Mouse (Mus musculus): ENCODE results near the gene Grk2. TPM values are rescaled to one million over a fixed set of nuclear protein-coding genes. Genes with fewer than 3 reads are reported as not detected.

Gene Grk2
- polyA plus RNA-seq, 1 experiment, result 60.3 TPM

DNA sequence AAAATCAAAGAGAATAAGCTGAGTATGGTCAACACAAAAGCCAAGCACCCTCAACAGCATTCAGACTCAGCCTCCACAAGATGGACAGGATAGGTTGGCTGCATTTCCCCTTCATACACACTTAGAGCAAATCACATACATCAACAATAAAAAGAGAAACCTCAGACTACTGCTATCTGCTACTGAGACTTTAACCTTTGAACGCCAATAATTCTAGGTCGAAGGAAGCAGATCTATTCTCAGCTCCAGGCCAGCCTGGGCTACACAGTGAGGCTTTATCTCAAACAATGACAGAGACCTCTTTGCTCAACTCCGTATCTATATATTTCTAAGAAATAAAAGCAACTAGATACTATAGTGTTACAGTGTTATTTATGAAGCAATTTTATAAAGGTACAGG lies 25.3 kb upstream of the Grk2 start:
- no peak for TF ChIP-seq CTCF (conservative IDR thresholded peaks at IDR 0.05; ENCODE audit: insufficient read depth, insufficient read length, low read depth, low read length)
- TF ChIP-seq POLR2A (IDR thresholded peaks at IDR 0.05; ENCODE audit: low read depth, low read length), result no peak
- Histone ChIP-seq H3K4me1 (ENCODE audit: control insufficient read depth, insufficient read depth, low read length) (peaks cover 10% of the 10 kb centered on the region; the same call in 1 of the 2 replicates), H3K4me3 (ENCODE audit: insufficient read depth, low read depth, low read length) (no peak overlapping the region), H3K27me3 (replicated peaks; ENCODE audit: control insufficient read depth, insufficient read depth, low read length) (no peaks in the 10 kb centered on the region), H3K27ac (ENCODE audit: insufficient read depth, low read depth, low read length) (no peak overlapping the region), H3K36me3 (ENCODE audit: control insufficient read depth, insufficient read depth, low read length) (peaks cover 20% of the 10 kb centered on the region)
- no peak for DNase-seq
- WGBS, result 52% methylated on average over 3 of the region's 3 CpGs

DNA sequence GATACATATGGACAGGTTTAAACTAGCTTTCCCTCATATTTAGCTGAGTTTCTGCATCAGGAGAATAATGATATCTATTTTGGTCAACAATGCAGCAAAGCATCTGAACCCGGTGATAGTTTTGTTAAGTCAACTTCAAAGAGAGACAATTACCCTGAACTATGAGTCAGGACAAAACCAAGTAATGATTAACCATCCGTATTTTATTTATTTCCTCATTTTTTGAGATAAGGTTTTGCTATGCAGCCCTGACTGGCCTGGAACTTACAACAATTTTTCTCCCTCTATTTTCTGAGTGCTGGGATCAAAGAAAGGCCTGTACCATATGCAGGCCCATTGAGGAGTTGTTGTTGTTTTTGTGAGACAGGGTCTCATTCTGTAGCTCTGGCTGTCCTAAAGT lies 24.6 kb upstream of the Grk2 start:
- DNase-seq, result no peak
- Histone ChIP-seq H3K4me1 (ENCODE audit: control insufficient read depth, insufficient read depth, low read length) (peaks cover 16% of the 10 kb centered on the region; the same call in 1 of the 2 replicates), H3K36me3 (ENCODE audit: control insufficient read depth, insufficient read depth, low read length) (peaks cover 24% of the 10 kb centered on the region), H3K4me3 (ENCODE audit: insufficient read depth, low read depth, low read length) (no peak overlapping the region), H3K27me3 (replicated peaks; ENCODE audit: control insufficient read depth, insufficient read depth, low read length) (no peaks in the 10 kb centered on the region), H3K27ac (ENCODE audit: insufficient read depth, low read depth, low read length) (no peak overlapping the region)
- WGBS, result 33% methylated on average over 2 of the region's 2 CpGs
- TF ChIP-seq CTCF (conservative IDR thresholded peaks at IDR 0.05; ENCODE audit: insufficient read depth, insufficient read length, low read depth, low read length) (no peak), POLR2A (IDR thresholded peaks at IDR 0.05; ENCODE audit: low read depth, low read length) (no peak)

DNA sequence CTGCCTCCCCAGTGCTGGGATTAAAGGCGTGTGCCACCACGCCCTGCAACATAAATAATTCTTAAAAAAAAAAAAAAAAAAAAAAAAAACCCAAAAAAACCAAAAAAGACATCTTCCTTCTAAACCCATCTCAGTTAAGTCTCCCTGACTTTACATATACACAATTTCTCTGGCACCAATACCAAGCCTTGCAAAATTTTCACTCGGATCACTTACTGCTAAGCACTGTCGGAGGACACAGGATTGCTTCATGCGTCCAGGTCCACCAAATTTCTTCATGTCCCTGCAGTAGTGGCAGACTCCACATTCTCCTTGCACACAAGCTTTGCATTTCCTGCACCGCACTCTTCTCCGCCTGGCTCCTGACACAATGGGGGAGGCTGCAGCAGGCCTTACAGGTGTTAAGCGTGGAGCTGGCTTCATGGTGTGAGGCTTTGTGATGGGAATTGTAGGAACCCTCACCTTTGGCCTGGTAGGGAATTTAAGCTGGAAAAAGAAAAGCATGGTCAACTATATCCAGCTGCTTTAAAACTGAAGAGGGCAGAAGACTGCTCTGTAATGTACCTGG lies 22.8 kb upstream of the Grk2 start:
- Histone ChIP-seq H3K4me1 (ENCODE audit: control insufficient read depth, insufficient read depth, low read length) (peaks cover 16% of the 10 kb centered on the region; the same call in 1 of the 2 replicates), H3K27ac (ENCODE audit: insufficient read depth, low read depth, low read length) (no peak overlapping the region), H3K4me3 (ENCODE audit: insufficient read depth, low read depth, low read length) (no peak overlapping the region), H3K27me3 (replicated peaks; ENCODE audit: control insufficient read depth, insufficient read depth, low read length) (no peaks in the 10 kb centered on the region), H3K36me3 (ENCODE audit: control insufficient read depth, insufficient read depth, low read length) (peaks cover 34% of the 10 kb centered on the region)
- 91% methylated on average over 8 of the region's 8 CpGs for WGBS
- TF ChIP-seq CTCF (conservative IDR thresholded peaks at IDR 0.05; ENCODE audit: insufficient read depth, insufficient read length, low read depth, low read length) (no peak), POLR2A (IDR thresholded peaks at IDR 0.05; ENCODE audit: low read depth, low read length) (no peak)
- no peak for DNase-seq

DNA sequence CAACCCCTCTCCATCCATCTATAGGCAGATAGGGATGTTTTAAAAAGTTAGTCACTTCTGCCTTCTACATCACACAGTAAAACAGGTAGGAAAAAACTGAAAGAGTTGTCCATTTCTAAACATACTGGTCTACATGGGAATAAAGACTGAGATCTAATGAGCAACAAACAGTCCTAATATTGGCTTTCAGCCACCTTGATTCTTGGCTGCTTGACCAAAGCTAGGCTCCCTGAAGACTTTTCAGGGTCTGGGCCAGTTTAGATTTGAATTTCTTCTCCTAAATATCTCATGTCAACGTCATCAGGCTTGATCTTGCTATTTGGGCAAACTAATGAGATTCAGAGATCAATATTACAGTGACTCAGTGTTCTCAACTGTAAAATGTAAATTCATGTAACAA lies 20.9 kb upstream of the Grk2 start:
- WGBS, result 48% methylated on average over 1 of the region's 1 CpGs
- peak; percentile 12 for DNase-seq
- H3K36me3 ChIP-seq (ENCODE audit: control insufficient read depth, insufficient read depth, low read length), result peaks cover 37% of the 10 kb centered on the region
- H3K4me1 ChIP-seq (ENCODE audit: control insufficient read depth, insufficient read depth, low read length), result peaks cover 11% of the 10 kb centered on the region; the same call in 1 of the 2 replicates
- no peak overlapping the region for H3K4me3 ChIP-seq (ENCODE audit: insufficient read depth, low read depth, low read length)
- H3K27me3 ChIP-seq (replicated peaks; ENCODE audit: control insufficient read depth, insufficient read depth, low read length), result no peaks in the 10 kb centered on the region
- no peak for TF ChIP-seq CTCF (conservative IDR thresholded peaks at IDR 0.05; ENCODE audit: insufficient read depth, insufficient read length, low read depth, low read length)
- no peak for TF ChIP-seq POLR2A (IDR thresholded peaks at IDR 0.05; ENCODE audit: low read depth, low read length)
- peak overlapping the region; percentile 50; the same call in 1 of the 2 replicates for H3K27ac ChIP-seq (ENCODE audit: insufficient read depth, low read depth, low read length)

DNA sequence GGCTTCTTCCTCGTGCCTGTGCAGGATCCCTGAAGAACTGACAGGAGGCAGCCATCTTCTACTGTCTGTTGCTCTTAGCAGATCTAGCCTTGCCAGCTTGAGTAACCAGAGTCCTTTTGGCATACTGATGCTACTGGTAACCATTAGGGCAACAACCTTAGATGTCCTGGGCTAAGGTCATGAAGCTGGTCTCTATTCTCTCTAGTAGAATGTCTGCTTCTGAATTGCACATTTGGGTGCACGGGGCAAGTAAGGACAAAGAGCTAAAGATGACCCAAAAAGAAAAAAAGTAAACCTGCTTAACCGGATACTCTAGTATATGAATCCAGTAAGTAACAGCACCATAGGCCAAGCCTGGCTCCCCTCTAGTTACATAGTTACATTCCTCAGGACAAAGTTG lies 20.1 kb upstream of the Grk2 start:
- WGBS, result 42% methylated on average over 3 of the region's 3 CpGs
- Histone ChIP-seq H3K36me3 (ENCODE audit: control insufficient read depth, insufficient read depth, low read length) (peaks cover 37% of the 10 kb centered on the region), H3K4me3 (ENCODE audit: insufficient read depth, low read depth, low read length) (no peak overlapping the region), H3K27me3 (replicated peaks; ENCODE audit: control insufficient read depth, insufficient read depth, low read length) (no peaks in the 10 kb centered on the region), H3K4me1 (ENCODE audit: control insufficient read depth, insufficient read depth, low read length) (peaks cover 8% of the 10 kb centered on the region; the same call in 1 of the 2 replicates), H3K27ac (ENCODE audit: insufficient read depth, low read depth, low read length) (peak overlapping the region; percentile 55; the same call in 1 of the 2 replicates)
- TF ChIP-seq POLR2A (IDR thresholded peaks at IDR 0.05; ENCODE audit: low read depth, low read length) (no peak), CTCF (conservative IDR thresholded peaks at IDR 0.05; ENCODE audit: insufficient read depth, insufficient read length, low read depth, low read length) (no peak; the same call in 1 of the 2 replicates)
- DNase-seq, result peak; percentile 63

DNA sequence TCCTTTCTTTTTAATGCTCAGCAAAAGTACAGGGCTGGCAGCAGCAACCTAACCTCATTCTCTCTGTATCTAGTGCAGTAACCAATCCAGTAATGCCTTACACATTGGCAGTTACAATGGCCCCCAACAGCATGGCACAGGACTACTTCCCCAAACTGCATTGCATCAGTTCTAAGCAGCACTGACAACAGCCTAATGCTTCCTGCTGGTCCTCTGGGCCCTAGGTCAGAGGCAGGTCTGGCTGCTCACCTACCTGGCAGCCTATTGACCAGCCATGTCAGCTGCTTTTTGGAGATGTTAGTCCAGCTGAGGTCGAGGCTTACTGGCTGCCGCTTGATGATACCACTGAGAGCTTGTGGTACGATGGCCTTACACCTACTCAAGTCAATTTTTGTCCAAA lies 16.1 kb upstream of the Grk2 start:
- H3K4me3 ChIP-seq (ENCODE audit: insufficient read depth, low read depth, low read length), result no peak overlapping the region
- WGBS, result 85% methylated on average over 3 of the region's 3 CpGs
- no peaks in the 10 kb centered on the region for H3K27me3 ChIP-seq (replicated peaks; ENCODE audit: control insufficient read depth, insufficient read depth, low read length)
- H3K27ac ChIP-seq (ENCODE audit: insufficient read depth, low read depth, low read length), result no peak overlapping the region
- TF ChIP-seq POLR2A (IDR thresholded peaks at IDR 0.05; ENCODE audit: low read depth, low read length) (no peak), CTCF (conservative IDR thresholded peaks at IDR 0.05; ENCODE audit: insufficient read depth, insufficient read length, low read depth, low read length) (no peak)
- H3K4me1 ChIP-seq (ENCODE audit: control insufficient read depth, insufficient read depth, low read length), result peaks cover 6% of the 10 kb centered on the region; the same call in 1 of the 2 replicates
- no peak for DNase-seq
- H3K36me3 ChIP-seq (ENCODE audit: control insufficient read depth, insufficient read depth, low read length), result peaks cover 35% of the 10 kb centered on the region

DNA sequence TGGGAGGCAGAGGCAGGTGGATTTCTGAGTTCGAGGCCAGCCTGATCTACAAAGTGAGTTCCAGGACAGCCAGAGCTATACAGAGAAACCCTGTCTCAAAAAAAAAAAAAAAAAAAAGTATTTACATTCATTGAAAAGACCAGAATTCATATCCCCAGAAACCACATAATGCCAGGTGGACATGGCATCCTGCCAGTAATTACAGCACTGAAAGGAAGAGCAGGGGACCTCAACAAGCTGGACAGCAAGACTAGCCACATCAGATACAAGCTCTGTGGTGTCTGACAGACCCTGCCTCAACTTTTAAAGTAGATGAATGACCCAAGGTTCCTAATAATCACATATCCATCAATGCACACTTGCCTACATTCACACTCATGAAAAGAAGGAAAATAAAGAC lies 15.6 kb upstream of the Grk2 start:
- Histone ChIP-seq H3K27me3 (replicated peaks; ENCODE audit: control insufficient read depth, insufficient read depth, low read length) (no peaks in the 10 kb centered on the region), H3K27ac (ENCODE audit: insufficient read depth, low read depth, low read length) (no peak overlapping the region), H3K4me3 (ENCODE audit: insufficient read depth, low read depth, low read length) (no peak overlapping the region), H3K36me3 (ENCODE audit: control insufficient read depth, insufficient read depth, low read length) (peaks cover 33% of the 10 kb centered on the region), H3K4me1 (ENCODE audit: control insufficient read depth, insufficient read depth, low read length) (peaks cover 6% of the 10 kb centered on the region; the same call in 1 of the 2 replicates)
- WGBS, result 92% methylated on average over 1 of the region's 1 CpGs
- DNase-seq, result no peak
- no peak for TF ChIP-seq CTCF (conservative IDR thresholded peaks at IDR 0.05; ENCODE audit: insufficient read depth, insufficient read length, low read depth, low read length)
- no peak for TF ChIP-seq POLR2A (IDR thresholded peaks at IDR 0.05; ENCODE audit: low read depth, low read length)
